Mouse (Mus musculus) cerebellum, adult 9-10 months (tissue): ENCODE results near the gene Olfr981.
"Not testable (repeated sequence)": the region's sequence is repeated elsewhere in the genome, so short reads cannot be mapped to it uniquely, and the experiment has no call there.

ENCODE experiments used
- DNase-seq: peaks from one replicate; pipeline ENCODE4 v3.0.0; 2022

Gene Olfr981

GRCm38 (mm10) chr9:40021164-40021563, at the start of gene Olfr981:
Gene Olfr981, plus strand, starts transcription at chr9:40021464.
- DNase-seq: no peak

DNA sequence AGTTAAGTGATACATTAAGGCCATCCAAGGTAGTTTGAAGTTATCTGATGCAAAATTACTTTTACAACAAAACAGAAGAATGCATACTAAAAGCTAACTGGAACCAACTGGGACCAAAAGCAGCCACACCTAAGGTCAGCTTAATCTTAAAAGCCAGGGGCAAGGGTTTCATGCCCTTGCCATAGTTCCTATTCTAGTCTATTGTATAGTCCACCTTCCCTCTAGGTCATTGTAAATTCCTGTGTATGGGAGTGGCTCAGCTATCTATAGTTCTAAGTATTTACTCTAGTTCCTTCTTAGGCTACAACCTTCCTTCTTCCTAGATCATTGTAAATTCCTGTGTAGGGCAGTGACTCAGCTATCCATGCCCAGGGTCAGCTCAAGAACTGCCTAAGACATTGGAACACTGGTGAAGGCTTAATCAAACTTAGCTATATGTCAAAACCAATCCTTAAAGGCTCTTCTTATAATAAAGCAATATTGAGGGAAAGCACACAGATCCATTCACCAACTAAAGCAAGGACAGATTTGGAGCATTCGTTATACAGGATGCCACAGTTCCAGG, 44.6 kb upstream of the Olfr981 start:
- not testable (repeated sequence) for DNase-seq

DNA sequence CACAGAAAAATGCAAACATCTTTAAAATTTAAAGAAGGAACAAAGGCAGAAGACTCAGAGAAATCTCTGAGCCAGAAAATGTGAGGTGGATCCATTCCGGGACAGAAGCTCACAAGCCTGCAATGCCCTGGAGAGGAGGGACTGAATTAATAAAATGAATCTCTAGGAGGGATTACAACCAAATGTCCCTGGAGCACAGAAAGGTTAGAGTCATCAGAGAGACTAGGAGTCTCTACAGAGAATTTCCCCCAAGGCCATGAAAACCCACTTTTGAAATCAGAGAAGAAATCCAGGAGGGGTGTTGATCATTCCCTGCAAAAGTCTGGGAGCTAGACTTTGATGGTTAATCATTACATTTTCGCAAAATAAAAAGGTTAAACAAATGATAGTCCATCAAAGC, 29.5 kb upstream of the Olfr981 start, which contains the start of gene Olfr978:
Gene Olfr978, plus strand, starts transcription at position 301 of the 400 bp plus-strand sequence.
- no peak for DNase-seq

- DNase-seq: no peak
Measured at GRCm38 (mm10) chr9:40003365-40003764, 17.9 kb upstream of the Olfr981 start, which contains the start of gene Olfr979. Gene Olfr979, minus strand, starts transcription at chr9:40003465.

- no peak for DNase-seq
Measured at GRCm38 (mm10) chr9:40009482-40009881, 11.8 kb upstream of the Olfr981 start, which contains the start of gene Olfr980. Gene Olfr980, minus strand, starts transcription at chr9:40009582.

DNA sequence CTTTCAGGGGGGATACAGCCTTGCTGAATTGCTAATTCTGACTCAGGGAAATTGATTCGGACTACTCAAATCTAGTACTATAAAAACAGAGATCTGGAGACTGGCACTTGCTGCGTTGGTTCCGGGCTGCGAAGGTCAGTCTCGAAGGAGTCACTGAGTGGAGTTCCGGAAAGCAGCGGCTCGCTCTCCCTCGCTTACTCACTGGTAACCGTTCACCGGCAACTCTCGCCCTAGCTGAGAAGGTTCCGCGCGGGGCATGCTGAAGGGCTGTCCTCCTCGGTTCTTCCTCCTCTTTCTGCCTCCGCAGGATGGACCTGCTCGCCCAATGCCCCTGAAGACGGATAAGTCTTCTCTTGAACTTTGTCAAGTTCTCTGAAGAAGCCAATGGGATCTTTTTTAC, 28.9 kb downstream of the Olfr981 start:
- DNase-seq: no peak

DNA sequence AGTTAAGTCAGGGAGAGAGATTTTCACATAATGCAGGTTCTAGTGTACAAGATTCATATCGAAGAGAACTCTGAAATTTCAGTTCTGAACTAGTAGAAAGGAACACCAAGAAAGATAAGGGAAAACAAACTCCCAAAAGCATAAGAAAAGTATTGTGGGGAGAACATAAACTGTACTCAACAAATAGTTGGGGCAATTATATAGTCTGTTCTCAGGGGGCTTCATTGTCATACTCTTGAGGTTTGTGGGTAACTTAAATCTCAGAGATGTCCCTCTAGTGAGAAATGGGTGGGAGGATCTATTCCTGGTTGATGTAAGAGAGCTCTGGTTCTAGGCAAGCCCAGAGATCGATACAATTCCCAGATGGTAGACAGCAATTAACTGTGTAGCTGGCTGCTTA, 52.3 kb downstream of the Olfr981 start, which contains the start of gene Olfr982:
Gene Olfr982, plus strand, starts transcription at position 301 of the 400 bp plus-strand sequence.
- DNase-seq: no peak
